Mouse (Mus musculus): ENCODE data around the gene Urb2. TPM values are rescaled to one million over a fixed set of nuclear protein-coding genes. Genes with fewer than 3 reads are reported as not detected.

The Urb2 gene
- total and polyA plus RNA-seq, 3 experiments, result 26.4 to 33.9 (median 27.9) TPM

- peaks cover 0 to 13% of the 10 kb centered on the region in 2 experiments for H3K36me3 ChIP-seq (replicated peaks in 1 of 2; ENCODE audit: control insufficient read depth in 1 of 2, insufficient read depth in 1 of 2, low read length in 1 of 2)
- no peak overlapping the region for H3K27ac ChIP-seq (ENCODE audit: insufficient read depth, low read depth)
- no peak for DNase-seq (ENCODE audit: extremely low read depth)
- dilution Hi-C loops (cut with MboI; ENCODE audit: extremely low pct_ligation_motif_present, extremely low pct_unique_long_range_greater_than_20kb, low sequenced_read_pairs) (no loop called here), in situ Hi-C loops (cut with MboI; ENCODE audit: low pct_ligation_motif_present, low pct_unique_long_range_greater_than_20kb, low sequenced_read_pairs) (no loop called here)
- H3K27me3 ChIP-seq (replicated peaks), result no peaks in the 10 kb centered on the region
- no peak overlapping the region for H3K4me2 ChIP-seq (ENCODE audit: insufficient read depth, low read depth, poor library complexity, severe bottlenecking)
- no peaks in the 10 kb centered on the region for H3K79me2 ChIP-seq (replicated peaks; ENCODE audit: control insufficient read depth, extremely low read depth, insufficient read depth, poor library complexity, severe bottlenecking)
- peaks cover 0 to 28% of the 10 kb centered on the region in 2 experiments; a peak in 3 of 4 replicates for H3K4me1 ChIP-seq (ENCODE audit: control insufficient read depth in 1 of 2, insufficient read depth in 2 of 2)
- TF ChIP-seq EP300 (IDR thresholded peaks at IDR 0.05; ENCODE audit: low read length), result no peak
- no peak for TF ChIP-seq POLR2AphosphoS2 (IDR thresholded peaks at IDR 0.05; ENCODE audit: low read depth, low read length)
- no peak for TF ChIP-seq PAX5 (IDR thresholded peaks at IDR 0.05; ENCODE audit: low read length)
- TF ChIP-seq NELFE (IDR thresholded peaks at IDR 0.05; ENCODE audit: low read depth, low read length), result no peak
- TF ChIP-seq SIN3A (IDR thresholded peaks at IDR 0.05; ENCODE audit: low read length), result no peak
- no peaks in the 10 kb centered on the region for H3K9me3 ChIP-seq (replicated peaks; ENCODE audit: low read length)
- no peak overlapping the region for H3K4me3 ChIP-seq (replicated peaks in 1 of 3; ENCODE audit: low read depth in 2 of 3, low read length in 2 of 3, poor library complexity in 1 of 3)
- no peak overlapping the region for H3K9ac ChIP-seq (ENCODE audit: insufficient read depth, low read depth)
These were observed 43.0 kb upstream of the Urb2 start for GRCm38 (mm10) chr8:123978166-123978838.

- H3K4me2 ChIP-seq (ENCODE audit: insufficient read depth, low read depth, poor library complexity, severe bottlenecking), result no peak overlapping the region
- H3K4me3 ChIP-seq (replicated peaks in 1 of 3; ENCODE audit: low read depth in 2 of 3, low read length in 2 of 3, poor library complexity in 1 of 3), result no peak overlapping the region
- no peak for DNase-seq (ENCODE audit: extremely low read depth)
- no peak overlapping the region for H3K27ac ChIP-seq (ENCODE audit: insufficient read depth, low read depth)
- H3K36me3 ChIP-seq (replicated peaks in 1 of 2; ENCODE audit: control insufficient read depth in 1 of 2, insufficient read depth in 1 of 2, low read length in 1 of 2), result peaks cover 0 to 10% of the 10 kb centered on the region in 2 experiments
- no peak overlapping the region for H3K9ac ChIP-seq (ENCODE audit: insufficient read depth, low read depth)
- H3K27me3 ChIP-seq (replicated peaks), result no peaks in the 10 kb centered on the region
- no peaks in the 10 kb centered on the region for H3K9me3 ChIP-seq (replicated peaks; ENCODE audit: low read length)
- in situ Hi-C loops (cut with MboI; ENCODE audit: low pct_ligation_motif_present, low pct_unique_long_range_greater_than_20kb, low sequenced_read_pairs), result no loop called here
- dilution Hi-C loops (cut with MboI; ENCODE audit: extremely low pct_ligation_motif_present, extremely low pct_unique_long_range_greater_than_20kb, low sequenced_read_pairs), result no loop called here
- TF ChIP-seq USF2 (conservative IDR thresholded peaks at IDR 0.05; ENCODE audit: low read depth, low read length) (no peak), ZKSCAN1 (IDR thresholded peaks at IDR 0.05; ENCODE audit: borderline replicate concordance, low read depth, low read length) (no peak), MAZ (IDR thresholded peaks at IDR 0.05; ENCODE audit: low read depth, low read length) (no peak), TBP (conservative IDR thresholded peaks at IDR 0.05; ENCODE audit: low read depth, low read length) (no peak), PAX5 (IDR thresholded peaks at IDR 0.05; ENCODE audit: low read length) (no peak), MEF2A (IDR thresholded peaks at IDR 0.05; ENCODE audit: borderline replicate concordance, low read depth, low read length) (no peak), ZC3H11A (IDR thresholded peaks at IDR 0.05; ENCODE audit: low read depth, low read length) (no peak), ELF1 (IDR thresholded peaks at IDR 0.05; ENCODE audit: low read depth, low read length) (no peak), ETS1 (conservative IDR thresholded peaks at IDR 0.05; ENCODE audit: low read depth, low read length) (no peak), MAX (IDR thresholded peaks at IDR 0.05; ENCODE audit: low read length) (no peak), RAD21 (IDR thresholded peaks at IDR 0.05; ENCODE audit: low read depth, low read length) (no peak), HCFC1 (IDR thresholded peaks at IDR 0.05; ENCODE audit: low read depth, low read length) (no peak), SIN3A (IDR thresholded peaks at IDR 0.05; ENCODE audit: low read length) (no peak), GABPA (IDR thresholded peaks at IDR 0.05; ENCODE audit: insufficient replicate concordance, low read depth, low read length) (no peak)
- H3K4me1 ChIP-seq (ENCODE audit: control insufficient read depth in 1 of 2, insufficient read depth in 2 of 2), result peaks cover 0 to 34% of the 10 kb centered on the region in 2 experiments; a peak in 3 of 4 replicates
- H3K79me2 ChIP-seq (replicated peaks; ENCODE audit: control insufficient read depth, extremely low read depth, insufficient read depth, poor library complexity, severe bottlenecking), result no peaks in the 10 kb centered on the region
These were observed 42.4 kb upstream of the Urb2 start for GRCm38 (mm10) chr8:123978926-123979325.
